Mouse (Mus musculus) liver, embryonic 18 days (tissue): ENCODE data around the gene Ifitm7. TPM values are rescaled to one million over a fixed set of nuclear protein-coding genes. Genes with fewer than 3 reads are reported as not detected.

Experiments used
- polyA plus RNA-seq: library from polyadenylated mRNA; depleted of rRNA; stranded (reverse); fragments of >200 nt; gene quantifications from 2 replicates; pipeline ENCODE4 v1.2.3, GENCODE M21; 2012; rRNA removed

Ifitm7 gene
- 0.10 and 0.30 TPM in 2 replicates for polyA plus RNA-seq

GRCm38 (mm10) chr16:13986574-13987478 lies at the start of gene Ifitm7, which contains the start of gene 2900011O08Rik:
Ifitm7 (minus strand) TSS chr16:13986888.
2900011O08Rik (plus strand) TSS chr16:13986604.

Other genes with a start within 250 kb of the Ifitm7 start
- gene Rrn3, start 206.2 kb downstream of the Ifitm7 start, polyA plus RNA-seq: 5.8 TPM in 2 replicates
- gene Ntan1, start 168.0 kb downstream of the Ifitm7 start, polyA plus RNA-seq: 20.2 and 20.5 TPM in 2 replicates
- 26.0 and 26.2 TPM in 2 replicates for gene Pdxdc1, start 83.8 kb downstream of the Ifitm7 start, polyA plus RNA-seq
- gene Mpv17l, start 83.7 kb downstream of the Ifitm7 start, polyA plus RNA-seq: 5.1 and 5.5 TPM in 2 replicates
- 0.02 TPM in 2 replicates for gene 2900011O08Rik, start 284 bp downstream of the Ifitm7 start, polyA plus RNA-seq
- 29.0 and 31.3 TPM in 2 replicates for gene Nde1, start 176.4 kb upstream of the Ifitm7 start, polyA plus RNA-seq
- 6.0 and 6.6 TPM in 2 replicates for gene Marf1, start 176.5 kb upstream of the Ifitm7 start, polyA plus RNA-seq